Mouse (Mus musculus) intestine, embryonic 15.5 days (tissue): ENCODE measurements around the gene Ythdf1. TPM values are rescaled to one million over a fixed set of nuclear protein-coding genes. Genes with fewer than 3 reads are reported as not detected.

Source experiments
- ATAC-seq: fragments of 200-750 bp; cut with Nextera tagmentation; 2 replicates; pipeline ENCODE4 v1.8.0; 2017; ENCODE audit warnings: moderate TSS enrichment, moderate library complexity
- H3K27ac ChIP-seq: fragments of 300-500 bp; sonication (generic); 2 replicates; pipeline ENCODE4 v1.5.1; 2015; ENCODE audit warnings: mild to moderate bottlenecking, inconsistent platforms
- H3K27me3 ChIP-seq: fragments of 300-500 bp; sonication (generic); replicated peaks from 2 replicates; pipeline ENCODE4 v1.6.1; 2015; ENCODE audit warnings: inconsistent platforms
- H3K36me3 ChIP-seq: fragments of 300-500 bp; sonication (generic); 2 replicates; pipeline ENCODE4 v1.6.1; 2015; ENCODE audit warnings: inconsistent platforms
- H3K4me1 ChIP-seq: fragments of 300-500 bp; sonication (generic); replicated peaks from 2 replicates; pipeline ENCODE4 v1.6.1; 2015; ENCODE audit warnings: inconsistent platforms
- H3K4me2 ChIP-seq: fragments of 300-500 bp; sonication (generic); replicated peaks from 2 replicates; pipeline ENCODE4 v1.6.1; 2015; ENCODE audit warnings: mild to moderate bottlenecking, inconsistent platforms
- H3K4me3 ChIP-seq: fragments of 300-500 bp; sonication (generic); replicated peaks from 2 replicates; pipeline ENCODE4 v1.5.1; 2015; ENCODE audit warnings: inconsistent platforms
- H3K9ac ChIP-seq: fragments of 300-500 bp; sonication (generic); 2 replicates; pipeline ENCODE4 v1.6.1; 2015; ENCODE audit warnings: inconsistent platforms
- H3K9me3 ChIP-seq: fragments of 300-500 bp; sonication (generic); 2 replicates; pipeline ENCODE4 v1.6.1; 2016; ENCODE audit warnings: inconsistent platforms
- WGBS: fragments of 180-500 bp; shearing (Covaris S2); methylation state at CpG from one replicate; pipeline ENCODE4 v1.1.7; 2015; 5-methylcytosine and 5-hydroxymethylcytosine counted together
- polyA plus RNA-seq: library from polyadenylated mRNA; unstranded; fragments of >200 nt; fragmentation: Nextera tagmentation; extraction: Ambion mirVana; gene quantifications from 2 replicates; pipeline ENCODE4 v1.2.1, GENCODE M21; 2015

Gene Ythdf1
- polyA plus RNA-seq, 1 experiment from 2014 or later: 49.3 TPM

DNA sequence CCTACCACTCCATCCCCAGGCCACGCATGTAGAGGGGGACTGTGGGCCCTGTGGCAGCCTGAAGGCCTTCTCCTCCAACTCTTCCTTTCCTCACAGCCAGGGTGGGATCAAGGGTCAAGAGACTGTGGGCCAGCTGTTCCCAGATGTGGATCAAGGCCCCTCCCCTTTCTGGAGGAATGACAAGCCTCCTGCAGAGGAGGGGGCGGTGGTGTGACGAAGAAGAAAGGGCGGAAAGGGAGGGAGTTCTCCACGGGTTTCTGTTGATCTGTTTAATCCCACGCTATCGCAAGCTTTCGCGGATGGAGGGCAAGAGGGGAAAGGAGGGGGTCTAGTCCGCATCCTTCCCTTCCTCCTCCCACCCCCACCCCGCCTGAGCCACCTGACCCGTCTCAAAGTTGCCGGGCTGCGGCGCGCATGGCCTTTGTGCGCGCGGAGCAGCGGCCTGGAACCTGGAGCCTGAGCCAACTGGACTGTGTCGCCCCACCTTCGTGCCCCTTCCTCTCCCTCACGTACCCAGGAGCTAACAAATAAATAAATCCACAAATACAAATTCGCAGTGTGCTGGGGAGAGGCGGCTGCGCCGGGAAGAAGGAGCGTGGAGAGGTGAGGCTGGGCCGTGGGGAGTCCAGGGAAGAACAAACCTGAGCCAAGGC lies 30.2 kb downstream of the Ythdf1 start:
- Histone ChIP-seq H3K36me3 (no peaks in the 10 kb centered on the region), H3K27me3 (peaks cover 96% of the 10 kb centered on the region), H3K4me3 (no peak overlapping the region), H3K9me3 (no peaks in the 10 kb centered on the region), H3K9ac (no peak overlapping the region), H3K27ac (no peak overlapping the region), H3K4me1 (peaks cover 31% of the 10 kb centered on the region), H3K4me2 (peak overlapping the region; percentile 19)
- no peak for ATAC-seq
- 2% methylated on average over 29 of the region's 29 CpGs for WGBS

GRCm38 (mm10) chr2:180889921-180890280 lies 30.8 kb downstream of the Ythdf1 start:
- H3K9ac ChIP-seq: no peak overlapping the region
- H3K27ac ChIP-seq: no peak overlapping the region
- H3K36me3 ChIP-seq: no peaks in the 10 kb centered on the region
- H3K9me3 ChIP-seq: no peaks in the 10 kb centered on the region
- H3K4me1 ChIP-seq: peaks cover 31% of the 10 kb centered on the region
- 19% methylated on average over 4 of the region's 4 CpGs for WGBS
- H3K4me3 ChIP-seq: no peak overlapping the region
- peaks cover 90% of the 10 kb centered on the region for H3K27me3 ChIP-seq
- no peak overlapping the region for H3K4me2 ChIP-seq
- ATAC-seq: no peak

DNA sequence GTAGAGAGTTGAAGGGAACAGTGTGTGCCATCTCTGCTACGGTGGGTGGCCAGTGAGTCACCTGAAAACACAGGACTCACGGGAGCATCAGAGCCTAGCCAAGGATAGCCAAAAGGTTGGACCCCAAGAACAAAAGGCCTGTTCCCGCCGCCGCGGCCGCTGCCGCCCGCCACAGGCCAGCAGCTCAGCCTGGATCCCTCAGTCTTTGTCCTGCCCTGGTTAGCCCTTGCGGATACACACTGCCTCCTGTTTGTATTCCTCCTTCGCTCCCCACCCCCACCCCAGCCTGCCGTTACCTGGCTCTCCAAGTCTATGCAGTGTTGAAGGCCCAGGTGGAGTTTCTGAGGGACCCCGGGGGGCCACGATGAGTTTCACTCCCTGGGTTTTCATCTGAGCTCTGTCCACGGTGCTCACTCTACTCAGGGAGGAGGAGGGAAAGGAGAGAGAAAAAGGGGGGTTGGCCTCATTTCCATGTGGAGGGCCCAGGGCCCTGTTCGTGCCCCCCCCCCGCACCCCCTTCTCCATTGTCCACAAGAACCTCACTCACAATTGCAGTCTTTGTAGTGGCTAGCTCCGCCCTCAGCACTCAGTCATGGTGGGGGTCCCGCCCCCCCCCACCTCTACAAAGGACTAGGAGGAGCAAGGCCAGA lies 31.4 kb downstream of the Ythdf1 start:
- no peak for ATAC-seq
- WGBS: 7% methylated on average over 19 of the region's 19 CpGs
- no peak overlapping the region for H3K4me3 ChIP-seq

GRCm38 (mm10) chr2:180885270-180885669 lies 35.5 kb downstream of the Ythdf1 start:
- H3K4me3 ChIP-seq: no peak overlapping the region
- WGBS: 51% methylated on average over 5 of the region's 5 CpGs
- no peak overlapping the region for H3K4me2 ChIP-seq
- H3K27ac ChIP-seq: no peak overlapping the region
- no peaks in the 10 kb centered on the region for H3K36me3 ChIP-seq
- 0 out of 2 replicates have a peak, but pooled peaks cover 1% of the 10 kb centered on the region for H3K4me1 ChIP-seq
- no peak overlapping the region for H3K9ac ChIP-seq
- ATAC-seq: no peak
- no peaks in the 10 kb centered on the region for H3K9me3 ChIP-seq
- H3K27me3 ChIP-seq: peaks cover 43% of the 10 kb centered on the region

More for the DNA sequence above, 31.4 kb downstream of the Ythdf1 start:
- no peak overlapping the region for H3K9ac ChIP-seq
- no peak overlapping the region for H3K27ac ChIP-seq
- no peaks in the 10 kb centered on the region for H3K36me3 ChIP-seq
- no peaks in the 10 kb centered on the region for H3K9me3 ChIP-seq
- peaks cover 85% of the 10 kb centered on the region for H3K27me3 ChIP-seq
- peaks cover 27% of the 10 kb centered on the region for H3K4me1 ChIP-seq
- H3K4me2 ChIP-seq: no peak overlapping the region

- no peak overlapping the region for H3K4me2 ChIP-seq
- no peak overlapping the region for H3K27ac ChIP-seq
- no peak overlapping the region for H3K9ac ChIP-seq
- H3K4me1 ChIP-seq: no peaks in the 10 kb centered on the region
- H3K27me3 ChIP-seq: peaks cover 6% of the 10 kb centered on the region
- no peaks in the 10 kb centered on the region for H3K9me3 ChIP-seq
- no peak for ATAC-seq
- no peaks in the 10 kb centered on the region for H3K36me3 ChIP-seq
- no peak overlapping the region for H3K4me3 ChIP-seq
- WGBS: 55% methylated on average over 9 of the region's 9 CpGs
Observed at GRCm38 (mm10) chr2:180881281-180881680, 39.5 kb downstream of the Ythdf1 start.

DNA sequence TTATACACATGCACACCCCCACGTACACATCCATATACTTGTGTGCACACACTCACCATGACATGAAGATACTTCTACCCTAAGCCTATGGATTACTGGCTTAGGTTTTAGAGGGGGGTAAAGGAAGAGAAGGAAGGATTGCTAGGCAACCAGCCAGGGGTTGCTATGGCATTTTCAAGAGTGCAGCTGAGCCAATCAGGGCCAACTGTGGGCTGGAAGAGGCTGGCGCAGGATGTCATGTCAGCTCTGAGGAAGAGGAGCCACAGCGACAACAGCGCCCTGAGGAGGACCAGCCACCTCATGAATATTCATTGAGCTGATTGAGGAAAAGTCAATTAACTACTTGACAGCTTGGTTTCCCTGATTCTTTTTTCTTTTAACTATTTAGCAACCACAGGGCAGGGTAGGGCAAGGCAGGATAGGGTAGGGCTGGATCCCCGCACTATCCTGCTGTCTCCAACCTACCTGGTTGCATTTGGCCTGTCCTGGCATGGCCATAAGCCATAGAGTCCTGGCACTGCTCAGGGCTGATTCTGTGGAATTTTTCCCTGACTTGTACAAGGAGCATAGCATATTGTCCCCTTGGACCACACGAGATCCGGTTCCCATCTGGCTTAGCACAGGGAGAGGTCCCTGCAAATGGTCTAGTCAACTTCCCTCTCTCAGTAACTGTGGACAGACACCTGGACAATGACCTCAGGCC lies 41.2 kb downstream of the Ythdf1 start:
- Histone ChIP-seq H3K9ac (no peak overlapping the region), H3K9me3 (no peaks in the 10 kb centered on the region), H3K4me2 (no peak overlapping the region), H3K36me3 (no peaks in the 10 kb centered on the region), H3K4me3 (no peak overlapping the region), H3K27ac (no peak overlapping the region), H3K27me3 (no peaks in the 10 kb centered on the region), H3K4me1 (no peaks in the 10 kb centered on the region)
- ATAC-seq: no peak
- 57% methylated on average over 7 of the region's 7 CpGs for WGBS

DNA sequence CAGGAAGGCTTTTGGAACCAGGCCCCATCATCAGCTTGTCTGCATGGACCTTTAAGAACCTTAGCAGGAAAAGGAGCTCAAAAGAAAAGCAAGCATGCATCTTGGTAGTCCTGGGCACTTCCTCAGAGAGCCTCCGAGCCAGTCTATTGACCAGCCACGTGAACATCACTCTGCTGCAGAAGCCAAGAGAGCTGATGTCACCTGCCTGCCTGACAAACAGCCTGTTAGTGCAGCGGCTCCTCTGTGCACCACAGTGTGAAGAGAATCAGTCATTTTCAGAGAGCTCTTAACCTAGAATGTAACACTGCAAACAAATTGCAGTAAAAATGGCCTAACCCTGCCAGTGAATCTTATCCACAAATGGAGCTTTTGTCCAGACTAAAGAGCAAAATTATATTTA lies 50.7 kb downstream of the Ythdf1 start:
- H3K27me3 ChIP-seq: 0 out of 2 replicates have a peak, but pooled peaks cover 3% of the 10 kb centered on the region
- H3K4me1 ChIP-seq: no peaks in the 10 kb centered on the region
- WGBS: 37% methylated on average over 3 of the region's 3 CpGs
- H3K36me3 ChIP-seq: no peaks in the 10 kb centered on the region
- no peak for ATAC-seq
- no peak overlapping the region for H3K4me3 ChIP-seq
- H3K9ac ChIP-seq: no peak overlapping the region
- H3K9me3 ChIP-seq: no peaks in the 10 kb centered on the region; the same call in 1 of the 2 replicates
- H3K4me2 ChIP-seq: no peak overlapping the region
- H3K27ac ChIP-seq: no peak overlapping the region

DNA sequence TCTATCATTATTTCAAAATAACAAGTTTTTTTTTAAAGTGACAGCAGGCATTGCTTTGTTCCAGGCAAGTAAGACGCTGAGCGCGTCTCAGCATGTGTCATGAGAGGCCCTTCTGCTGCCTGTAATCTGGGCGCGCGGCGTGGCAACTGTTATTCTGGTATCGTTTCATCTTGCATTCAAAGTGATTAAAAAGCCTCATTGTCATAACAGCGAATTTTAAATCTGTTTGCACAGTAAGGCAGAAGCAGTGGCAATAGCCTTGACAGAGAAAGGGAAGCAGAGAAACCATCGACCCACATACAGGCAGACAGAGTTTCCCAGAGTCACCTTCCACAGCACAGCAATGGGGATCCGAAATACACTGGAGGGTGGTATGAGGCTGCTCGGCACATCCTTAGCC lies 59.2 kb downstream of the Ythdf1 start:
- 81% methylated on average over 12 of the region's 12 CpGs for WGBS
- H3K4me1 ChIP-seq: no peaks in the 10 kb centered on the region
- H3K4me2 ChIP-seq: no peak overlapping the region
- no peaks in the 10 kb centered on the region for H3K9me3 ChIP-seq
- no peak overlapping the region for H3K27ac ChIP-seq
- ATAC-seq: no peak
- H3K27me3 ChIP-seq: no peaks in the 10 kb centered on the region; the same call in 1 of the 2 replicates
- H3K4me3 ChIP-seq: no peak overlapping the region
- H3K9ac ChIP-seq: no peak overlapping the region
- no peaks in the 10 kb centered on the region for H3K36me3 ChIP-seq

- Histone ChIP-seq H3K4me1 (no peaks in the 10 kb centered on the region), H3K27ac (no peak overlapping the region), H3K9me3 (no peaks in the 10 kb centered on the region), H3K27me3 (peaks cover 21% of the 10 kb centered on the region), H3K9ac (no peak overlapping the region), H3K36me3 (no peaks in the 10 kb centered on the region), H3K4me2 (no peak overlapping the region), H3K4me3 (no peak overlapping the region)
- no peak for ATAC-seq
- 81% methylated on average over 8 of the region's 8 CpGs for WGBS
Observed at GRCm38 (mm10) chr2:180857121-180857520, 63.6 kb downstream of the Ythdf1 start.

- Histone ChIP-seq H3K4me2 (no peak overlapping the region), H3K27ac (no peak overlapping the region), H3K4me1 (no peaks in the 10 kb centered on the region), H3K9ac (no peak overlapping the region), H3K36me3 (no peaks in the 10 kb centered on the region), H3K4me3 (no peak overlapping the region), H3K27me3 (peaks cover 21% of the 10 kb centered on the region), H3K9me3 (no peaks in the 10 kb centered on the region)
- 9% methylated on average over 13 of the region's 13 CpGs for WGBS
- ATAC-seq: no peak
Observed at GRCm38 (mm10) chr2:180855005-180855544, 65.7 kb downstream of the Ythdf1 start.
